Mouse (Mus musculus): ENCODE data around the gene Gm2663.
A peak's percentile ranks its signal among the peaks of the same experiment; 100 is the strongest.
"Not testable (repeated sequence)": the region's sequence is repeated elsewhere in the genome, so short reads cannot be mapped to it uniquely, and the experiment has no call there.

Gene Gm2663

GRCm38 (mm10) chr6:40999379-40999778 is at the start of gene Gm2663:
Gene Gm2663, minus strand, starts transcription at chr6:40999479.
- not testable (repeated sequence) for DNase-seq (ENCODE audit: low read depth, low spot score)

- DNase-seq (ENCODE audit: low read depth, low spot score): no peak
Measured at GRCm38 (mm10) chr6:41048602-41049001, 49.3 kb upstream of the Gm2663 start.

GRCm38 (mm10) chr6:41047961-41048360 is 48.7 kb upstream of the Gm2663 start:
- DNase-seq (ENCODE audit: low read depth, low spot score): peak; percentile 44

- DNase-seq (ENCODE audit: low read depth, low spot score): no peak
Measured at GRCm38 (mm10) chr6:41047202-41047601, 47.9 kb upstream of the Gm2663 start.

- DNase-seq (ENCODE audit: low read depth, low spot score): peak; percentile 72
Measured at GRCm38 (mm10) chr6:41046553-41046952, 47.3 kb upstream of the Gm2663 start.

GRCm38 (mm10) chr6:41044753-41045152 is 45.5 kb upstream of the Gm2663 start:
- no peak for DNase-seq (ENCODE audit: low read depth, low spot score)

- no peak for DNase-seq (ENCODE audit: low read depth, low spot score)
Measured at GRCm38 (mm10) chr6:41044314-41044713, 45.0 kb upstream of the Gm2663 start.

GRCm38 (mm10) chr6:41035409-41035808 is 36.1 kb upstream of the Gm2663 start, which contains the start of gene 2210010C04Rik:
Gene 2210010C04Rik, minus strand, starts transcription at chr6:41035509.
- no peak for DNase-seq (ENCODE audit: low read depth, low spot score)

- no peak for DNase-seq (ENCODE audit: low read depth, low spot score)
Measured at GRCm38 (mm10) chr6:41032802-41033201, 33.5 kb upstream of the Gm2663 start.

GRCm38 (mm10) chr6:41032231-41032630 is 33.0 kb upstream of the Gm2663 start:
- no peak for DNase-seq (ENCODE audit: low read depth, low spot score)

- no peak for DNase-seq (ENCODE audit: low read depth, low spot score)
Measured at GRCm38 (mm10) chr6:41030821-41031220, 31.5 kb upstream of the Gm2663 start.

- DNase-seq (ENCODE audit: low read depth, low spot score): no peak
Measured at GRCm38 (mm10) chr6:41027053-41027452, 27.8 kb upstream of the Gm2663 start.

GRCm38 (mm10) chr6:41025873-41026650 is 26.8 kb upstream of the Gm2663 start:
- DNase-seq (ENCODE audit: low read depth, low spot score): no peak

- no peak for DNase-seq (ENCODE audit: low read depth, low spot score)
Measured at GRCm38 (mm10) chr6:41019140-41019539, 19.9 kb upstream of the Gm2663 start.

GRCm38 (mm10) chr6:41018629-41019028 is 19.4 kb upstream of the Gm2663 start:
- DNase-seq (ENCODE audit: low read depth, low spot score): no peak

- peak; percentile 5 for DNase-seq (ENCODE audit: low read depth, low spot score)
Measured at GRCm38 (mm10) chr6:41015065-41015464, 15.8 kb upstream of the Gm2663 start.

GRCm38 (mm10) chr6:40964454-40964853 is 34.8 kb downstream of the Gm2663 start, which contains the start of gene 1810009J06Rik:
Gene 1810009J06Rik, plus strand, starts transcription at chr6:40964754.
- DNase-seq (ENCODE audit: low read depth, low spot score): not testable (repeated sequence)

GRCm38 (mm10) chr6:40953716-40954115 is 45.6 kb downstream of the Gm2663 start:
- DNase-seq (ENCODE audit: low read depth, low spot score): no peak

- DNase-seq (ENCODE audit: low read depth, low spot score): no peak
Measured at GRCm38 (mm10) chr6:40951770-40952169, 47.5 kb downstream of the Gm2663 start, which contains the start of gene Gm4744. Gene Gm4744, minus strand, starts transcription at chr6:40951870.

Measured in CD4-positive helper T cell, adult 2 months (primary cell).